Mouse (Mus musculus) MEL (cell line): ENCODE measurements at regions not wholly inside any gene's neighbourhood (a gene's known extent, or its start where the extent isn't known, plus 50 kb on each side); places are given as distances from the start of the nearest gene placed in this dataset.

ENCODE experiments used
- DNase-seq: peaks from one replicate; pipeline ENCODE4 v3.0.0; 2011; ENCODE audit warnings: low read depth, low spot score
- H3K27ac ChIP-seq: 2 replicates; pipeline ENCODE4 v1.5.1; 2012; ENCODE audit warnings: low read depth, mild to moderate bottlenecking, control low read depth, low read length, moderate library complexity; ENCODE audit not compliant: control insufficient read depth
- H3K27me3 ChIP-seq, 2 experiments: fragments of 150-350 bp in 1 of 2; sonication (generic) in 1 of 2; 2 replicates each; pipeline ENCODE4 v1.6.1; 2012; ENCODE audit warnings: low read length in 2 of 2, mild to moderate bottlenecking in 2 of 2, improper control_type of control experiment in 1 of 2, moderate library complexity in 1 of 2; ENCODE audit not compliant: insufficient read depth in 2 of 2, control insufficient read depth in 1 of 2
- H3K36me3 ChIP-seq, 2 experiments: 2 replicates each; pipeline ENCODE4 v1.6.1; 2012 to 2014; ENCODE audit warnings: low read length in 2 of 2, improper control_type of control experiment in 1 of 2, inconsistent platforms in 1 of 2, mild to moderate bottlenecking in 1 of 2; ENCODE audit not compliant: insufficient read depth in 2 of 2, control insufficient read depth in 1 of 2
- H3K4me1 ChIP-seq, 2 experiments: fragments of 150-350 bp in 1 of 2; sonication (generic) in 1 of 2; 2 replicates each; pipeline ENCODE4 v1.6.1; 2012; ENCODE audit warnings: low read length in 2 of 2, improper control_type of control experiment in 1 of 2, mild to moderate bottlenecking in 1 of 2; ENCODE audit not compliant: insufficient read depth in 2 of 2, control insufficient read depth in 1 of 2
- H3K4me3 ChIP-seq, 2 experiments: fragments of 150-350 bp in 1 of 2; sonication (generic) in 1 of 2; 2 replicates each; pipeline ENCODE4 v1.5.1; 2012; ENCODE audit warnings: low read depth in 2 of 2, low read length in 2 of 2, mild to moderate bottlenecking in 2 of 2, moderate library complexity in 2 of 2, control low read depth in 1 of 2, improper control_type of control experiment in 1 of 2; ENCODE audit not compliant: control insufficient read depth in 1 of 2, insufficient read depth in 1 of 2
- H3K79me2 ChIP-seq: 2 replicates; pipeline ENCODE4 v1.6.1; 2012; ENCODE audit warnings: mild to moderate bottlenecking, low read length, moderate library complexity; ENCODE audit not compliant: control insufficient read depth, poor library complexity, insufficient read depth
- H3K9ac ChIP-seq: 2 replicates; pipeline ENCODE4 v1.6.1; 2012; ENCODE audit warnings: low read depth, mild to moderate bottlenecking, control low read depth, low read length, moderate library complexity; ENCODE audit not compliant: control insufficient read depth, poor library complexity, severe bottlenecking
- H3K9me3 ChIP-seq: fragments of 150-350 bp; sonication (generic); replicated peaks from 2 replicates; pipeline ENCODE4 v1.6.1; 2012; ENCODE audit warnings: mild to moderate bottlenecking, low read length, improper control_type of control experiment, moderate library complexity; ENCODE audit not compliant: insufficient read depth
- BHLHE40 ChIP-seq: IDR thresholded peaks from 2 replicates; pipeline ENCODE4 v1.6.1; 2012; ENCODE audit warnings: low read depth, mild to moderate bottlenecking, inconsistent platforms, low read length, improper control_type of control experiment, borderline replicate concordance
- CTCF ChIP-seq, 3 experiments: IDR thresholded peaks in 2 of 3; conservative IDR thresholded peaks in 1 of 3; 2 replicates each; pipeline ENCODE4 v1.5.1; 2011 to 2012; ENCODE audit warnings: low read length in 3 of 3, low read depth in 2 of 3, mild to moderate bottlenecking in 2 of 3, improper control_type of control experiment in 1 of 3, inconsistent platforms in 1 of 3, mixed read lengths in 1 of 3, moderate library complexity in 1 of 3; ENCODE audit not compliant: control insufficient read depth in 1 of 3, insufficient read depth in 1 of 3, poor library complexity in 1 of 3, severe bottlenecking in 1 of 3
- E2F4 ChIP-seq: IDR thresholded peaks from 2 replicates; pipeline ENCODE4 v1.6.1; 2011; ENCODE audit warnings: low read depth, low read length, improper control_type of control experiment, borderline replicate concordance
- ETS1 ChIP-seq: IDR thresholded peaks from 2 replicates; pipeline ENCODE4 v1.6.1; 2012; ENCODE audit warnings: low read depth, mild to moderate bottlenecking, inconsistent platforms, low read length, improper control_type of control experiment, moderate library complexity
- GABPA ChIP-seq: IDR thresholded peaks from 2 replicates; pipeline ENCODE4 v1.6.1; 2012; ENCODE audit warnings: low read depth, mild to moderate bottlenecking, inconsistent platforms, low read length, improper control_type of control experiment, moderate library complexity
- HCFC1 ChIP-seq: IDR thresholded peaks from 2 replicates; pipeline ENCODE4 v1.6.1; 2012; ENCODE audit warnings: low read depth, mild to moderate bottlenecking, inconsistent platforms, low read length, improper control_type of control experiment, moderate library complexity
- KAT2A ChIP-seq: conservative IDR thresholded peaks from 2 replicates; pipeline ENCODE4 v1.6.1; 2012; ENCODE audit warnings: low read depth, low read length, improper control_type of control experiment, inconsistent platforms
- MAX ChIP-seq: IDR thresholded peaks from 2 replicates; pipeline ENCODE4 v1.6.1; 2011; ENCODE audit warnings: low read length, improper control_type of control experiment
- MEF2A ChIP-seq: IDR thresholded peaks from 2 replicates; pipeline ENCODE4 v1.6.1; 2014; ENCODE audit warnings: low read depth, mild to moderate bottlenecking, inconsistent platforms, low read length, improper control_type of control experiment; ENCODE audit not compliant: poor library complexity, insufficient replicate concordance, severe bottlenecking; ENCODE audit errors: extremely low read depth
- MYC ChIP-seq: IDR thresholded peaks from 2 replicates; pipeline ENCODE4 v1.6.1; 2011; ENCODE audit warnings: low read depth, mild to moderate bottlenecking, low read length, improper control_type of control experiment, moderate library complexity
- POLR2A ChIP-seq, 2 experiments: IDR thresholded peaks; 2 replicates each; pipeline ENCODE4 v1.6.1; 2011 to 2012; ENCODE audit warnings: low read length in 2 of 2, mild to moderate bottlenecking in 2 of 2, control low read depth in 1 of 2, improper control_type of control experiment in 1 of 2, low read depth in 1 of 2, moderate library complexity in 1 of 2; ENCODE audit not compliant: control insufficient read depth in 1 of 2, insufficient read depth in 1 of 2, poor library complexity in 1 of 2
- POLR2AphosphoS5 ChIP-seq: IDR thresholded peaks from 2 replicates; pipeline ENCODE4 v1.6.1; 2012; ENCODE audit warnings: low read depth, borderline replicate concordance, mild to moderate bottlenecking, inconsistent platforms, low read length, moderate library complexity, mixed read lengths
- RCOR1 ChIP-seq: IDR thresholded peaks from 2 replicates; pipeline ENCODE4 v1.6.1; 2012; ENCODE audit warnings: low read depth, mild to moderate bottlenecking, inconsistent platforms, low read length, improper control_type of control experiment
- ZKSCAN1 ChIP-seq: IDR thresholded peaks from 2 replicates; pipeline ENCODE4 v1.6.1; 2012; ENCODE audit warnings: low read depth, mild to moderate bottlenecking, inconsistent platforms, low read length, improper control_type of control experiment, moderate library complexity

GRCm38 (mm10) chr13:101253698-101254468, 420.7 kb upstream of the Slc30a5 start:
- Histone ChIP-seq H3K9me3 (no peaks in the 10 kb centered on the region), H3K27ac (no peak overlapping the region), H3K36me3 (no peaks in the 10 kb centered on the region), H3K9ac (no peak overlapping the region), H3K27me3 (peaks cover 0 to 2% of the 10 kb centered on the region in 2 experiments; a peak in 1 of 4 replicates), H3K4me1 (no peaks in the 10 kb centered on the region), H3K79me2 (no peaks in the 10 kb centered on the region), H3K4me3 (no peak overlapping the region)
- TF ChIP-seq KAT2A: no peak
- TF ChIP-seq POLR2AphosphoS5: no peak
- TF ChIP-seq E2F4: no peak
- TF ChIP-seq HCFC1: no peak
- TF ChIP-seq MYC: no peak
- TF ChIP-seq RCOR1: no peak
- TF ChIP-seq GABPA: no peak
- no peak for TF ChIP-seq MAX
- TF ChIP-seq POLR2A (IDR thresholded peaks at IDR 0.05; ENCODE audit: control insufficient read depth in 1 of 2, insufficient read depth in 1 of 2, low read depth in 1 of 2, low read length in 2 of 2, poor library complexity in 1 of 2): no peak
- no peak for DNase-seq

- Histone ChIP-seq H3K9me3 (no peaks in the 10 kb centered on the region), H3K36me3 (no peaks in the 10 kb centered on the region), H3K27me3 (no peaks in the 10 kb centered on the region; a peak in 2 of 4 replicates), H3K4me3 (no peak overlapping the region), H3K4me1 (no peaks in the 10 kb centered on the region), H3K9ac (no peak overlapping the region), H3K27ac (no peak overlapping the region), H3K79me2 (no peaks in the 10 kb centered on the region)
- TF ChIP-seq ETS1 (no peak), CTCF (IDR thresholded peaks at IDR 0.05 in 2 of 3, conservative IDR thresholded peaks at IDR 0.05 in 1 of 3; ENCODE audit: control insufficient read depth in 1 of 3, insufficient read depth in 1 of 3, low read depth in 2 of 3, low read length in 3 of 3, poor library complexity in 1 of 3, severe bottlenecking in 1 of 3) (no peak)
- DNase-seq: no peak
Measured at GRCm38 (mm10) chr13:101249369-101249768, 416.1 kb upstream of the Slc30a5 start.

GRCm38 (mm10) chr13:101244326-101244725, 411.1 kb upstream of the Slc30a5 start:
- H3K79me2 ChIP-seq: no peaks in the 10 kb centered on the region
- no peaks in the 10 kb centered on the region for H3K9me3 ChIP-seq
- no peaks in the 10 kb centered on the region for H3K4me1 ChIP-seq
- DNase-seq: no peak
- H3K27me3 ChIP-seq: no peaks in the 10 kb centered on the region; a peak in 2 of 4 replicates
- H3K9ac ChIP-seq: no peak overlapping the region
- H3K4me3 ChIP-seq: no peak overlapping the region
- no peaks in the 10 kb centered on the region for H3K36me3 ChIP-seq
- TF ChIP-seq BHLHE40 (no peak), MEF2A (no peak), ZKSCAN1 (no peak), KAT2A (no peak)
- H3K27ac ChIP-seq: no peak overlapping the region
